12 mouse cellular contexts compared by ENCODE assay signal in the genomic region with DNA sequence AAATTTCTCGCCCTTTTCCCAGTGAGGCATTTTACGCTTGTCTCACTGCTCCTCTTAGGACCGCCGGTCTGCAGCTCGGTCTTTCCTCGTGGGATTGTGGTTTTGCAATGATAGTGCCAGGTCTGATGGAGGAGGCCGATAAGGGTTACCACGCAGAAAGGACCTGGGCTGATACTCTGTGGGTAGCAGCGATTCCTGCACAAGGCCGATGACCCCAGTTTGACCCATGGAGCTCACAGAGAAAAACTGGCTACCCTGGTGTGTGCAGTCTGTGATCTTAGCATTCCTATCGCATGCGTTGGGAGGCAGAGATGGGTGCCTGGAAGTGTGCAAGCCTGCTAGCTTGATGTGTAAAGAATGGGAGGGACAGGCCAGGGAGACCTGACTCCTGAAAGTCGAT. TPM values are rescaled to one million over a fixed set of nuclear protein-coding genes. Genes with fewer than 3 reads are reported as not detected.
A peak's percentile ranks its signal among the peaks of the same experiment; 100 is the strongest.
DNase-seq lines count a peak whose midpoint lies in the region; ATAC-seq and TF ChIP-seq lines count a peak whose summit lies in the region.
"Had no signal": no experiment of that assay in that cellular context is flagged by ENCODE, and none has a peak within 500 bp of the region (broad histone marks: within the 10 kb centered on the region; RNA-seq: fewer than 3 reads in every experiment).

No protein-coding gene starts in this region.

- H3K27ac ChIP-seq in heart, embryonic 12.5 days (ENCODE audit: poor library complexity, severe bottlenecking): peak overlapping the region; percentile 28; the same call in 1 of the 2 replicates
- H3K27ac ChIP-seq in lung, postnatal 0 days (ENCODE audit: low read length): no peak overlapping the region
- peak overlapping the region; percentile 55; the same call in 1 of the 2 replicates for H3K27ac ChIP-seq in limb, embryonic 14.5 days (replicated peaks; ENCODE audit: low read depth, low read length)
- H3K27ac ChIP-seq: forebrain, embryonic 15.5 days; liver, embryonic 12.5 days; midbrain, embryonic 15.5 days had no signal

- H3K27me3 ChIP-seq in heart, embryonic 12.5 days (replicated peaks): no peaks in the 10 kb centered on the region
- no peaks in the 10 kb centered on the region for H3K27me3 ChIP-seq in lung, postnatal 0 days (replicated peaks; ENCODE audit: insufficient read depth, low read length)
- no peaks in the 10 kb centered on the region for H3K27me3 ChIP-seq in limb, embryonic 14.5 days (ENCODE audit: control insufficient read depth, insufficient read depth, low read length)
- H3K27me3 ChIP-seq: forebrain, embryonic 15.5 days; liver, embryonic 12.5 days had no signal

- no peak for TF ChIP-seq EP300 in lung, postnatal 0 days (IDR thresholded peaks at IDR 0.05)

- intact Hi-C loops in left cerebral cortex, postnatal 25 days (cut with DNase I): no loop called here

- TF ChIP-seq POLR2A in limb, embryonic 14.5 days (IDR thresholded peaks at IDR 0.05; ENCODE audit: borderline replicate concordance, extremely low read depth, insufficient read depth, insufficient read length): no peak

- no peak overlapping the region for H3K9ac ChIP-seq in heart, embryonic 12.5 days
- H3K9ac ChIP-seq in lung, postnatal 0 days (replicated peaks; ENCODE audit: low read depth): no peak overlapping the region
- H3K9ac ChIP-seq in limb, embryonic 14.5 days (ENCODE audit: low read depth, low read length, severe bottlenecking): no peak overlapping the region
- H3K9ac ChIP-seq: forebrain, embryonic 15.5 days; liver, embryonic 12.5 days; midbrain, embryonic 15.5 days had no signal

- no peak for TF ChIP-seq CTCF in lung, postnatal 0 days (IDR thresholded peaks at IDR 0.05)

- no peaks in the 10 kb centered on the region for H3K9me3 ChIP-seq in heart, embryonic 12.5 days (replicated peaks)
- H3K9me3 ChIP-seq in lung, postnatal 0 days (ENCODE audit: low read length): no peaks in the 10 kb centered on the region
- H3K9me3 ChIP-seq in limb, embryonic 14.5 days (ENCODE audit: control insufficient read depth, low read length): no peaks in the 10 kb centered on the region
- H3K9me3 ChIP-seq: forebrain, embryonic 15.5 days; liver, embryonic 12.5 days; midbrain, embryonic 15.5 days had no signal

- 32% methylated on average over 13 of the region's 13 CpGs for WGBS in heart, embryonic 12.5 days
- 35% methylated on average over 13 of the region's 13 CpGs for WGBS in lung, postnatal 0 days
- 28% methylated on average over 13 of the region's 13 CpGs for WGBS in limb, embryonic 14.5 days

- H3K4me3 ChIP-seq in heart, embryonic 12.5 days: no peak overlapping the region
- H3K4me3 ChIP-seq in lung, postnatal 0 days (ENCODE audit: low read depth, low read length): no peak overlapping the region
- no peak overlapping the region for H3K4me3 ChIP-seq in limb, embryonic 14.5 days (replicated peaks; ENCODE audit: low read length)
- H3K4me3 ChIP-seq: forebrain, embryonic 15.5 days; liver, embryonic 12.5 days; midbrain, embryonic 15.5 days had no signal

- H3K4me2 ChIP-seq in heart, embryonic 12.5 days: peak overlapping the region; percentile 24
- H3K4me2 ChIP-seq in lung, postnatal 0 days (replicated peaks; ENCODE audit: low read depth, low read length): no peak overlapping the region
- H3K4me2 ChIP-seq in limb, embryonic 14.5 days (replicated peaks; ENCODE audit: low read depth, low read length, severe bottlenecking): no peak overlapping the region
- H3K4me2 ChIP-seq: forebrain, embryonic 15.5 days; liver, embryonic 12.5 days; midbrain, embryonic 15.5 days had no signal

- no peak for DNase-seq in heart, adult 11 months
- no peak for DNase-seq in lung, postnatal 0 days (ENCODE audit: low spot score)
- DNase-seq in lung, postnatal 36 days: no peak
- no peak for DNase-seq in limb, embryonic 14.5 days (ENCODE audit: low spot score)
- peak; percentile 50 for DNase-seq in yolk sac, embryonic 10.5 days (ENCODE audit: low spot score)
- DNase-seq in left cerebral cortex, postnatal 25 days (ENCODE audit: low spot score in 2 of 2): no peak
- no peak for DNase-seq in cerebellum, adult 9-11 months
- DNase-seq: heart, postnatal 4 days had no signal

- no peak for ATAC-seq in heart, embryonic 12.5 days (ENCODE audit: insufficient number of reproducible peaks, low FRiP score)
- peak; percentile 12; the same call in 1 of the 2 replicates for ATAC-seq in lung, postnatal 0 days
- peak; percentile 46 for ATAC-seq in limb, embryonic 14.5 days (ENCODE audit: low FRiP score, low read depth)
- ATAC-seq: forebrain, embryonic 15.5 days; liver, embryonic 12.5 days; midbrain, embryonic 15.5 days had no signal

- H3K36me3 ChIP-seq in heart, embryonic 12.5 days: no peaks in the 10 kb centered on the region
- H3K36me3 ChIP-seq in lung, postnatal 0 days (ENCODE audit: insufficient read depth, low read length): no peaks in the 10 kb centered on the region
- no peaks in the 10 kb centered on the region for H3K36me3 ChIP-seq in limb, embryonic 14.5 days (ENCODE audit: control insufficient read depth, insufficient read depth, low read length)
- H3K36me3 ChIP-seq: forebrain, embryonic 15.5 days; liver, embryonic 12.5 days; midbrain, embryonic 15.5 days had no signal

- H3K4me1 ChIP-seq in heart, embryonic 12.5 days (replicated peaks): peaks cover 34% of the 10 kb centered on the region
- no peaks in the 10 kb centered on the region for H3K4me1 ChIP-seq in lung, postnatal 0 days (ENCODE audit: insufficient read depth, low read depth, low read length)
- peaks cover 40% of the 10 kb centered on the region for H3K4me1 ChIP-seq in limb, embryonic 14.5 days (ENCODE audit: control insufficient read depth, insufficient read depth, low read length)

RNA-seq across cellular contexts. Expression of a gene that starts 46.3 kb away (rescaled TPM):
- not detected in 2 replicates for polyA plus RNA-seq in heart, embryonic 12.5 days (2016; fragmentation: Nextera tagmentation; extraction: Ambion mirVana)
- not detected in 2 replicates for polyA plus RNA-seq in lung, postnatal 0 days (2015; fragmentation: Nextera tagmentation; extraction: Ambion mirVana)
- polyA plus RNA-seq in limb, embryonic 14.5 days (2012; rRNA removed): not detected in 2 replicates
- not detected in 2 replicates for polyA plus RNA-seq in limb, embryonic 14.5 days (2014; fragmentation: Nextera tagmentation; extraction: Ambion mirVana)
- not detected for total RNA-seq in left cerebral cortex, postnatal 25 days (2021)
- total RNA-seq: heart, postnatal 4 days had no signal
- polyA plus RNA-seq: forebrain, embryonic 15.5 days; liver, embryonic 12.5 days; midbrain, embryonic 15.5 days had no signal
